Mouse (Mus musculus) hindbrain, embryonic 10.5 days (tissue): ENCODE data around the gene Arhgef7. TPM values are rescaled to one million over a fixed set of nuclear protein-coding genes. Genes with fewer than 3 reads are reported as not detected.
A peak's percentile ranks its signal among the peaks of the same experiment; 100 is the strongest.

Experiments used
- DNase-seq: peaks from one replicate; pipeline ENCODE4 v3.0.0-alpha.2; 2017; ENCODE audit warnings: low spot score
- H3K27ac ChIP-seq: fragments of 300-500 bp; sonication (generic); 2 replicates; pipeline ENCODE4 v1.5.1; 2016; ENCODE audit warnings: mild to moderate bottlenecking, moderate library complexity
- H3K27me3 ChIP-seq: fragments of 300-500 bp; sonication (generic); 2 replicates; pipeline ENCODE4 v1.6.1; 2016; ENCODE audit warnings: mild to moderate bottlenecking; ENCODE audit not compliant: poor library complexity, insufficient read depth, severe bottlenecking
- H3K36me3 ChIP-seq: fragments of 300-500 bp; sonication (generic); 2 replicates; pipeline ENCODE4 v1.6.1; 2016; ENCODE audit warnings: mild to moderate bottlenecking, moderate library complexity
- H3K4me1 ChIP-seq: fragments of 300-500 bp; sonication (generic); replicated peaks from 2 replicates; pipeline ENCODE4 v1.6.1; 2016; ENCODE audit warnings: mild to moderate bottlenecking
- H3K4me3 ChIP-seq: fragments of 300-500 bp; sonication (generic); 2 replicates; pipeline ENCODE4 v1.5.1; 2016; ENCODE audit warnings: mild to moderate bottlenecking, moderate library complexity
- H3K9me3 ChIP-seq: fragments of 300-500 bp; sonication (generic); 2 replicates; pipeline ENCODE4 v1.6.1; 2016; ENCODE audit warnings: mild to moderate bottlenecking, moderate library complexity
- WGBS: fragments of 180-500 bp; shearing (Covaris S2); methylation state at CpG from one replicate; pipeline ENCODE4 v1.1.7; 2016; 5-methylcytosine and 5-hydroxymethylcytosine counted together
- polyA plus RNA-seq: library from polyadenylated mRNA; unstranded; fragments of >200 nt; fragmentation: Nextera tagmentation; extraction: Ambion mirVana; gene quantifications from 2 replicates; pipeline ENCODE4 v1.2.1, GENCODE M21; 2016

The Arhgef7 gene
- polyA plus RNA-seq, 1 experiment from 2014 or later: 55.4 TPM

DNA sequence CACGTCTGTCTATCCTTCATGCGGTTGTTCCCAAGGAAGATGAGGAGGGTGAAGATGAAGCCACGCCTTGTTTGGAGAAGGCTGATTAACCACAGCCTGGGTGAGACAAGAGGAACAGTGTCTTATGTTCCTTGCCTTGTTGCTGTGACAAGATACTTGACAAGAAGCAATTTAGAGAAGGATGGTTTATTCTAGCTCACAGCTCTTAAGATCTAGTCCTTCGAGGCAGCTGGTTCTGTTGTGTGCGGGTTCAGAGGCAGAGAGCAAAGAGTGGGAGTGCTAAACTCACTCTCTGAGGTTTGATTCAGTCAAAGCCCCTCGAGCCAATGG is 26.5 kb upstream of the Arhgef7 start, which contains the start of gene 1700016D06Rik:
Gene 1700016D06Rik, minus strand, starts transcription at position 31 of the 330 bp plus-strand sequence.
- peak within 1 kb of the TSS; percentile 40 for H3K4me3 ChIP-seq
- H3K27me3 ChIP-seq: peaks cover 7% of the 10 kb centered on the region; the same call in 1 of the 2 replicates
- 69% methylated on average over 6 of the region's 6 CpGs for WGBS
- no peaks in the 10 kb centered on the region for H3K9me3 ChIP-seq
- H3K27ac ChIP-seq: peak within 1 kb of the TSS; percentile 59; the same call in 1 of the 2 replicates
- H3K36me3 ChIP-seq: no peaks in the 10 kb centered on the region
- no peak for DNase-seq
- peaks cover 7% of the 10 kb centered on the region for H3K4me1 ChIP-seq

- H3K4me3 ChIP-seq: no peak overlapping the region
- WGBS: 84% methylated on average over 6 of the region's 6 CpGs
- no peak for DNase-seq
- H3K4me1 ChIP-seq: peaks cover 7% of the 10 kb centered on the region
- no peaks in the 10 kb centered on the region for H3K9me3 ChIP-seq
- no peaks in the 10 kb centered on the region for H3K36me3 ChIP-seq
- peaks cover 7% of the 10 kb centered on the region; the same call in 1 of the 2 replicates for H3K27me3 ChIP-seq
- no peak overlapping the region for H3K27ac ChIP-seq
Measured at GRCm38 (mm10) chr8:11701428-11701827, 26.1 kb upstream of the Arhgef7 start.

DNA sequence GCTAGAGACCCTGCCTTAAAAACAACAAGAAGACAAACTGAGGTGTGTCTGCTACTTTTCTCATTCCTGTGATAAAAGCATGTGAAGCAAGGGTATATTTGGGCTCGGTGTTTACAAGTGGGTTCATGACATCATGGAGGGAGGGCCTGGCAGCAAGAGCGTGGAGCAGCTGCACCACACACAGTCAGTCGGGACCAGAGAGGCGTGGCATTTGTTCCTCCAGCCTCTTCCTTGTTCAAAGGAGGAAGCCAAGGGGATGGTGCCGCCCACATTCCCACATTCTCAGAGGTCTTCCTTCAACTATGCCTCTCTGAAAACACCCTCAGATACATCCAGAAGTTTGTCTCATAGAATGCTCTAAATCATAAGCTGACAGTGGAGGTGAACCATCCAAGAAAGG is 23.7 kb upstream of the Arhgef7 start:
- 86% methylated on average over 5 of the region's 5 CpGs for WGBS
- Histone ChIP-seq H3K4me3 (no peak overlapping the region), H3K4me1 (peaks cover 18% of the 10 kb centered on the region), H3K36me3 (no peaks in the 10 kb centered on the region), H3K27me3 (peaks cover 7% of the 10 kb centered on the region; the same call in 1 of the 2 replicates), H3K27ac (no peak overlapping the region), H3K9me3 (no peaks in the 10 kb centered on the region)
- no peak for DNase-seq

- no peak for DNase-seq
- Histone ChIP-seq H3K9me3 (no peaks in the 10 kb centered on the region), H3K27ac (no peak overlapping the region), H3K4me1 (peaks cover 18% of the 10 kb centered on the region), H3K4me3 (no peak overlapping the region), H3K27me3 (peaks cover 2% of the 10 kb centered on the region; the same call in 1 of the 2 replicates), H3K36me3 (no peaks in the 10 kb centered on the region)
- WGBS: 68% methylated on average over 6 of the region's 6 CpGs
Measured at GRCm38 (mm10) chr8:11704716-11705420, 22.7 kb upstream of the Arhgef7 start.

- Histone ChIP-seq H3K27ac (no peak overlapping the region), H3K36me3 (no peaks in the 10 kb centered on the region), H3K4me1 (peaks cover 16% of the 10 kb centered on the region), H3K4me3 (no peak overlapping the region), H3K27me3 (no peaks in the 10 kb centered on the region), H3K9me3 (no peaks in the 10 kb centered on the region)
- WGBS: 90% methylated on average over 12 of the region's 12 CpGs
- no peak for DNase-seq
Measured at GRCm38 (mm10) chr8:11705818-11706217, 21.7 kb upstream of the Arhgef7 start.

- H3K27me3 ChIP-seq: no peaks in the 10 kb centered on the region
- 9% methylated on average over 3 of the region's 3 CpGs for WGBS
- DNase-seq: no peak
- no peak overlapping the region for H3K4me3 ChIP-seq
- H3K36me3 ChIP-seq: no peaks in the 10 kb centered on the region
- peaks cover 22% of the 10 kb centered on the region for H3K4me1 ChIP-seq
- 0 out of 2 replicates have a peak overlapping the region, but pooled peaks have one; percentile 40 for H3K27ac ChIP-seq
- no peaks in the 10 kb centered on the region for H3K9me3 ChIP-seq
Measured at GRCm38 (mm10) chr8:11707701-11708100, 19.8 kb upstream of the Arhgef7 start.

GRCm38 (mm10) chr8:11708815-11709214 is 18.7 kb upstream of the Arhgef7 start:
- H3K36me3 ChIP-seq: no peaks in the 10 kb centered on the region
- H3K27ac ChIP-seq: no peak overlapping the region
- H3K27me3 ChIP-seq: no peaks in the 10 kb centered on the region
- H3K4me3 ChIP-seq: no peak overlapping the region
- no peaks in the 10 kb centered on the region for H3K9me3 ChIP-seq
- peaks cover 22% of the 10 kb centered on the region for H3K4me1 ChIP-seq
- no peak for DNase-seq
- 53% methylated on average over 2 of the region's 2 CpGs for WGBS

DNA sequence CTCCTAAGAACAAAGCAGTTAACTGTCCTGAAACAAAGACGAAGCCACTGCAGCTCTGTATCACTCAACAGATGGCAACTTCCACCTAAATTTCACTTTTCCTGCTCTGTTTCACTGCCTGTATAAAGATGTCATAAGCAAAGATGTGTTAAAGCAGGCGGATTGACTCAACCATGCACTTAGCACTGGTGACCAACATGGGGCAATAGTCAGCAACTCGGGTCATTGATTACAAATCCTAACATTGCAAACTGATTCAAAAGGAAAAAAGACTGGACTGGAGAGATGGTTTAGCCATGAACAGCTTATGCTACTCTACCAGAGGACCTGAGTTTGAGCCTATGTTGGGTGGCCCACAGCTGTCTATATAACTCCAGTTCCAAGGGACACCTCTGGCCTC is 18.0 kb upstream of the Arhgef7 start:
- Histone ChIP-seq H3K27ac (no peak overlapping the region), H3K27me3 (no peaks in the 10 kb centered on the region), H3K9me3 (no peaks in the 10 kb centered on the region), H3K4me3 (no peak overlapping the region), H3K4me1 (peaks cover 22% of the 10 kb centered on the region), H3K36me3 (no peaks in the 10 kb centered on the region)
- no peak for DNase-seq
- WGBS: 79% methylated on average over 3 of the region's 3 CpGs

- Histone ChIP-seq H3K27ac (no peak overlapping the region), H3K9me3 (no peaks in the 10 kb centered on the region), H3K27me3 (no peaks in the 10 kb centered on the region), H3K36me3 (no peaks in the 10 kb centered on the region), H3K4me3 (no peak overlapping the region), H3K4me1 (peaks cover 22% of the 10 kb centered on the region)
- DNase-seq: no peak
- 54% methylated on average over 5 of the region's 5 CpGs for WGBS
Measured at GRCm38 (mm10) chr8:11710415-11710814, 17.1 kb upstream of the Arhgef7 start.

DNA sequence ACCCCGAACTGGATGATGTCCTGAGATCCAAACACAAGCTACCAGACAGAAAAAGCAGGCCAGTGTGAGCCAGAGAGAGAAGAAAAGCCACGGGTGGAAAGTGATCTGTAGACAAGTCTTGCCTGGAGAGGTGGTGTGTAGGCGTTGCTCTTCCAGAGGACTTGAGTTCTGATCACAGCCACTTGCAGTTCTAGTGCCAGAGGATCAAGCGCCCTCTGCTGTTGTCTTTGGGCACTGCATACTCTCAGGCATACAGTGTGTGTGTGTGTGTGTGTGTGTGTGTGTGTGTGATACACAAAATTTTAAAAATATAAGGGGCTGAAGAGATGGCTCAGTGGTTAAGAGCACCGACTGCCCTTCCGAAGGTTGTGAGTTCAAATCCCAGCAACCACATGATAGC is 15.3 kb upstream of the Arhgef7 start:
- 84% methylated on average over 6 of the region's 6 CpGs for WGBS
- Histone ChIP-seq H3K27me3 (no peaks in the 10 kb centered on the region), H3K9me3 (no peaks in the 10 kb centered on the region), H3K4me3 (no peak overlapping the region), H3K4me1 (peaks cover 25% of the 10 kb centered on the region), H3K36me3 (no peaks in the 10 kb centered on the region), H3K27ac (no peak overlapping the region)
- peak; percentile 22 for DNase-seq

DNA sequence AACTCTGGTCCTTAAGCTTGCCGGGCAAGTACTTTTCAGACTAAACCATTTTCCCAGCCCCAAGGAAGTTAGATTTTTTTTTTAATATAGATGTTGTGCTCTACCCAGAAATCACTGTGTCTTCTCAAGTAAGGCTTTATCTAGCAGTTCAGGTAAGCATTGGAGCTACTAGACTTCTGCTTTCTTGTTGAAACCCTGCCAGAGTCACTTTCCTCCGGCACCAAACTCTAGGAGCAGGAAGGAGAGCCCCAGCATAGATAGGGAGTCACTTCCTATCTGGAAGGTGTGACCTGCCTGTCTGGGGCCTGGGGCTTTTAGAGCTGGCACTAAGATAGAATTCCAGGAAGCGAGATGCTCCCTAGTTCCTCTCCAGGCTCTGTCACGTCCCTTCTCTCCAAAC is 10.3 kb upstream of the Arhgef7 start:
- Histone ChIP-seq H3K4me3 (no peak overlapping the region), H3K4me1 (0 out of 2 replicates have a peak, but pooled peaks cover 3% of the 10 kb centered on the region)

DNA sequence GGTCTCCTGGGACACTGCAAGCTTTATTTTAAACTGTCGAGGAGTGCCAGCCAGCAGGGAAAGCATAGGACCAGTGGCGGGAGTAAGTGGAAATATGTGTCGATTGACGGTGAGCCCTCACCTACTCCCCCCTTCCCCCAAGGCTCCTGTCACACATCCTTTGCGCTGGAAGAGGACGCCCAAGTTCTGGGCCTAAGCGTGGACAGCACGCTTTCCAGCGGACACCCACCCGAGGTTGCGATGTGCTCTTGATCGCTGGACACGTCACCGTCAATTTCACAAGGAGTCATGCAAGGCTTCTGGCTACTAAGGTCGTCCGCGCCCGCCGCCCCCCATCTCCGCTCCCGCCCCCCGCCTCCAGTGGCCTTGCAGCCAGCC is 259 bp upstream of the Arhgef7 start:
- Histone ChIP-seq H3K9me3 (no peaks in the 10 kb centered on the region), H3K36me3 (peaks cover 3% of the 10 kb centered on the region), H3K4me3 (peak overlapping the region; percentile 80), H3K27me3 (peaks cover 46% of the 10 kb centered on the region), H3K4me1 (peaks cover 32% of the 10 kb centered on the region), H3K27ac (peak overlapping the region; percentile 98)
- no peak for DNase-seq
- under 1% methylated on average over 22 of the region's 22 CpGs for WGBS

More for the DNA sequence above, 10.3 kb upstream of the Arhgef7 start:
- H3K36me3 ChIP-seq: no peaks in the 10 kb centered on the region
- no peak overlapping the region; the same call in 1 of the 2 replicates for H3K27ac ChIP-seq
- 83% methylated on average over 4 of the region's 4 CpGs for WGBS
- no peaks in the 10 kb centered on the region for H3K27me3 ChIP-seq
- no peak for DNase-seq
- no peaks in the 10 kb centered on the region for H3K9me3 ChIP-seq

DNA sequence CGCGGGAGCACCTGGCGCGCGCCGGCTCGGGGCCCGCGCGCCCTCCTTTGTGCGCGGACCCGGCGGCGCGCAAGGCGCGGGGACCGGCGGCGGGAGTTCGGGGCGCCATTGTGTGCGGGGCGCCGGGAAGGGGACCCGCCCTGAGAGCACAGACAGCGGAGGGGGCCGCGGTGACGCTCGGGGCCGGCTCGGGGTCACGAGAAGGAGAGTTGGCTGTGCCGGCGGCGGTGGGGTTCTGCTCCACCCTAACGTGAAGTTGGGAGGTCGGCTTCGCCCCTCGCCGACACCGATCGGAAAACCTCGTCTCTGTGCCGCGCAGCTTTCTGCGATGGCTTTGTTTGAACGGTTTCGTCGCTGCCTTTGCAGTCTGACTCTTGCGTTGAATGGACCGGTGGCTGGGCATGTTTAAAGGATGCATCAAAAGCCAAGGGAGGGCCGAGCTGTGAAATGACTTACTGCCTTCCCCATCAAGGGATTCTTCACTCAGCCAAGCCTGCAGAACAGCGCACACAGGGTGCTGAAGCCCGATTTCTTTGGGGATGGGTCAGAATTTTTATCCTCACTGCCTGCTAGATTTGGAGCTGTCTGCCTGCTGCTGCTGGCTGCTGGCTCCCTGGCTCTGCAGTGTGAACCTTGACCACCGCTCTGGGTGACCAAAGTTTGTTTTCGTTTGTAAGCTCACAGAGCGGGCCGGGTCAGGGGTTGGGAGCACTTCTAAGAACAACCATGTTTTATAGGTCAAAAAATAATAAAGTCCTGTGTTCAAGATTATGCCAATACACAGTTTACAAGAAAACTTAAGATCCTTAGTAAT is 1.2 kb downstream of the Arhgef7 start:
- DNase-seq: peak; percentile 75
- WGBS: under 1% methylated on average over 60 of the region's 61 CpGs
- peaks cover 9% of the 10 kb centered on the region for H3K36me3 ChIP-seq
- H3K4me1 ChIP-seq: peaks cover 32% of the 10 kb centered on the region
- peaks cover 43% of the 10 kb centered on the region for H3K27me3 ChIP-seq
- peak overlapping the region; percentile 98 for H3K27ac ChIP-seq
- peak overlapping the region; percentile 80 for H3K4me3 ChIP-seq
- no peaks in the 10 kb centered on the region for H3K9me3 ChIP-seq
